Mouse (Mus musculus) MEL (cell line): ENCODE data around the gene Ccl19.
"Not testable (repeated sequence)": the region's sequence is repeated elsewhere in the genome, so short reads cannot be mapped to it uniquely, and the experiment has no call there.

Source experiments
- BHLHE40 ChIP-seq: IDR thresholded peaks from 2 replicates; pipeline ENCODE4 v1.6.1; 2012; ENCODE audit warnings: low read depth, mild to moderate bottlenecking, inconsistent platforms, low read length, improper control_type of control experiment, borderline replicate concordance
- CHD1 ChIP-seq: IDR thresholded peaks from 2 replicates; pipeline ENCODE4 v1.6.1; 2012; ENCODE audit warnings: low read depth, mild to moderate bottlenecking, inconsistent platforms, low read length, improper control_type of control experiment
- CTCF ChIP-seq, 3 experiments: IDR thresholded peaks in 2 of 3; conservative IDR thresholded peaks in 1 of 3; 2 replicates each; pipeline ENCODE4 v1.5.1; 2011 to 2012; ENCODE audit warnings: low read length in 3 of 3, low read depth in 2 of 3, mild to moderate bottlenecking in 2 of 3, improper control_type of control experiment in 1 of 3, inconsistent platforms in 1 of 3, mixed read lengths in 1 of 3, moderate library complexity in 1 of 3; ENCODE audit not compliant: control insufficient read depth in 1 of 3, insufficient read depth in 1 of 3, poor library complexity in 1 of 3, severe bottlenecking in 1 of 3
- EP300 ChIP-seq, 2 experiments: IDR thresholded peaks; 2 replicates each; pipeline ENCODE4 v1.6.1; 2011; ENCODE audit warnings: improper control_type of control experiment in 2 of 2, low read length in 2 of 2, low read depth in 1 of 2, mild to moderate bottlenecking in 1 of 2
- ETS1 ChIP-seq: IDR thresholded peaks from 2 replicates; pipeline ENCODE4 v1.6.1; 2012; ENCODE audit warnings: low read depth, mild to moderate bottlenecking, inconsistent platforms, low read length, improper control_type of control experiment, moderate library complexity
- GATA1 ChIP-seq: IDR thresholded peaks from 2 replicates; pipeline ENCODE4 v1.6.1; 2011; ENCODE audit warnings: low read depth, low read length, improper control_type of control experiment
- MAX ChIP-seq: IDR thresholded peaks from 2 replicates; pipeline ENCODE4 v1.6.1; 2011; ENCODE audit warnings: low read length, improper control_type of control experiment
- POLR2A ChIP-seq, 2 experiments: IDR thresholded peaks; 2 replicates each; pipeline ENCODE4 v1.6.1; 2011 to 2012; ENCODE audit warnings: low read length in 2 of 2, mild to moderate bottlenecking in 2 of 2, control low read depth in 1 of 2, improper control_type of control experiment in 1 of 2, low read depth in 1 of 2, moderate library complexity in 1 of 2; ENCODE audit not compliant: control insufficient read depth in 1 of 2, insufficient read depth in 1 of 2, poor library complexity in 1 of 2
- POLR2AphosphoS5 ChIP-seq: IDR thresholded peaks from 2 replicates; pipeline ENCODE4 v1.6.1; 2012; ENCODE audit warnings: low read depth, borderline replicate concordance, mild to moderate bottlenecking, inconsistent platforms, low read length, moderate library complexity, mixed read lengths
- TAL1 ChIP-seq: IDR thresholded peaks from 2 replicates; pipeline ENCODE4 v1.6.1; 2012; ENCODE audit warnings: mild to moderate bottlenecking, inconsistent platforms, low read length, moderate library complexity, mixed read lengths
- TBP ChIP-seq: IDR thresholded peaks from 2 replicates; pipeline ENCODE4 v1.8.0; 2011; ENCODE audit warnings: low read depth, low read length, improper control_type of control experiment
- TCF12 ChIP-seq: IDR thresholded peaks from 2 replicates; pipeline ENCODE4 v1.6.1; 2014; ENCODE audit warnings: low read depth, mild to moderate bottlenecking, inconsistent platforms, low read length, improper control_type of control experiment, moderate library complexity
- ZNF384 ChIP-seq: IDR thresholded peaks from 2 replicates; pipeline ENCODE4 v1.6.1; 2012; ENCODE audit warnings: low read depth, mild to moderate bottlenecking, inconsistent platforms, low read length, improper control_type of control experiment

DNA sequence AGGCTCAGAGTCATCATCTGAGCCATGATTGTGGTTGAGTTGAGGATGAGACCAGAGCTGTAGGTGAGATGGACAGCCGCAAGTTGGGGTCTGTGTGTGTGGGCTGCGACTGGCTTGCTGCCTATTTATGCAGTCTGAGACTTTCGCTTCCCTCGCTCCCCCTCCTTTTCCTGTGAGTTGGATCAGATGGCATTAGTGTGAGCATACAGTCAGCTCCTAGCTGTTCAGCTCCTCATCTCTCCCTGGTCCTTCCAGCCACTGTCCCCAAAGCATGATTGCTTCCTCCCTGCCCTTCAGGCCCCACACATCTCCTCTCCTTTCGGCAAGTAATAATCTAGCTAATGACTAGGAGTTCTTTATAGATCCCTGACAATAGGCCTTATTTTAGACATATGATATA is 17.5 kb upstream of the Ccl19 start, which contains the start of gene Ccl21a:
- TF ChIP-seq ZNF384; BHLHE40; CHD1; GATA1; CTCF (IDR thresholded peaks at IDR 0.05 in 2 of 3, conservative IDR thresholded peaks at IDR 0.05 in 1 of 3; ENCODE audit: control insufficient read depth in 1 of 3, insufficient read depth in 1 of 3, low read depth in 2 of 3, low read length in 3 of 3, poor library complexity in 1 of 3, severe bottlenecking in 1 of 3); MAX; TCF12; POLR2A (IDR thresholded peaks at IDR 0.05; ENCODE audit: control insufficient read depth in 1 of 2, insufficient read depth in 1 of 2, low read depth in 1 of 2, low read length in 2 of 2, poor library complexity in 1 of 2); ETS1; POLR2AphosphoS5; TBP; TAL1; EP300 (IDR thresholded peaks at IDR 0.05; ENCODE audit: low read depth in 1 of 2, low read length in 2 of 2): not testable (repeated sequence)
